Mouse (Mus musculus) cerebellum, postnatal 36 days (tissue): ENCODE measurements around the gene Rab33b.
A peak's percentile ranks its signal among the peaks of the same experiment; 100 is the strongest.

Experiments
- DNase-seq, 2 experiments: peaks; one replicate each; pipeline ENCODE4 v3.0.0; 2021 to 2022; ENCODE audit warnings: mixed read lengths in 2 of 2

The Rab33b gene

GRCm38 (mm10) chr3:51511983-51512382 is 28.3 kb downstream of the Rab33b start:
- peak; percentile 40 to 63 for DNase-seq

- no peak for DNase-seq
Measured at GRCm38 (mm10) chr3:51517467-51517866, 33.7 kb downstream of the Rab33b start.

- DNase-seq: no peak
Measured at GRCm38 (mm10) chr3:51517878-51518762, 34.4 kb downstream of the Rab33b start.

GRCm38 (mm10) chr3:51518763-51519121 is 35.0 kb downstream of the Rab33b start:
- no peak for DNase-seq

GRCm38 (mm10) chr3:51521262-51521661 is 37.5 kb downstream of the Rab33b start:
- DNase-seq: no peak

DNA sequence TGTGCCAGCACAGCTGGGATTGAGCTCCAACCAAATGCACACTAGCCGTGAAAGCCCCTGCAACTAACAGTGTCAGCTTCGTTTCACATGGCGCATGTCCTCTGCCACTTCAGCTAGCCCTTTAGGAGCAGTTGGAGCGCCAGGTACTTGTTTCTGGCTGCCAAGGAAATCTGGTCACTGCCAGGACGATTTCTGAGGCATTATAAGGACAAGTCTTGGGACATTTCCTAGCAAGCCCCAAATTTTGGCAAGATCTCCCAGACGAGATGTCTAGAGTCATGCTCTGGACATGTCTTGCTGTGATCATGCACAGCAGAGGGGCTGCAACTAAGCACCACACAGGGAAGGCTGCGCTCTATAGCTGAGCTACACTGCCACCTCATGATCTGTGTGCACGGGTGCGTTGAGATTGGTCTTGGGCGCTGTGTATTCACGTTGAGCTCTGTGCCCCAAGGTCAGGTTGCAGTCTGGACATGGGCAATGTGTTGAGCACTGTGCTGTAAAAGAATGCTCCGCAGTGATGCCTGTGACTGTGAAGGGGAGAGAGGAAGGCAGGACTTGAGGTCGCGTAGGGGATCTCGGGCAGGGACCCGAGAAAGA is 41.6 kb downstream of the Rab33b start:
- peak; percentile 32 to 55 for DNase-seq

DNA sequence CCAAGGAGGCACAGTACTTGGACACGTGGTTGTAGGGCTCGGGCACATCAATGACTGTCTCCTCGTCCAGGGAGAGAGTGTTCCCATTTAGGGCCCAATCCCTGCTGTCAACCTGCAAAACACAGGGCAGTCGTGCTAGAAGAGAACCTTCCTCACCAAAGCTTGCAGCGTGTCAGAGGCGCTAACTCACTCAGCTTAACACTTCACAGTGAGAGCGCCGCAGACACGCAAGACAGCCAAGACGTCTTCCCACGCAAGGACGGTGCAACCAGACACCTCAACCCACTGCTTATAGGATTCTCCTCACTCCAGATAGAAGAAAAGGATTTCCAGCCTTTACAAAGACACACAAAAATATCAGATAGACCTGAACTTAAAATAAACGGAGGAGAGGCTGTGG is 43.2 kb downstream of the Rab33b start:
- DNase-seq: no peak

DNA sequence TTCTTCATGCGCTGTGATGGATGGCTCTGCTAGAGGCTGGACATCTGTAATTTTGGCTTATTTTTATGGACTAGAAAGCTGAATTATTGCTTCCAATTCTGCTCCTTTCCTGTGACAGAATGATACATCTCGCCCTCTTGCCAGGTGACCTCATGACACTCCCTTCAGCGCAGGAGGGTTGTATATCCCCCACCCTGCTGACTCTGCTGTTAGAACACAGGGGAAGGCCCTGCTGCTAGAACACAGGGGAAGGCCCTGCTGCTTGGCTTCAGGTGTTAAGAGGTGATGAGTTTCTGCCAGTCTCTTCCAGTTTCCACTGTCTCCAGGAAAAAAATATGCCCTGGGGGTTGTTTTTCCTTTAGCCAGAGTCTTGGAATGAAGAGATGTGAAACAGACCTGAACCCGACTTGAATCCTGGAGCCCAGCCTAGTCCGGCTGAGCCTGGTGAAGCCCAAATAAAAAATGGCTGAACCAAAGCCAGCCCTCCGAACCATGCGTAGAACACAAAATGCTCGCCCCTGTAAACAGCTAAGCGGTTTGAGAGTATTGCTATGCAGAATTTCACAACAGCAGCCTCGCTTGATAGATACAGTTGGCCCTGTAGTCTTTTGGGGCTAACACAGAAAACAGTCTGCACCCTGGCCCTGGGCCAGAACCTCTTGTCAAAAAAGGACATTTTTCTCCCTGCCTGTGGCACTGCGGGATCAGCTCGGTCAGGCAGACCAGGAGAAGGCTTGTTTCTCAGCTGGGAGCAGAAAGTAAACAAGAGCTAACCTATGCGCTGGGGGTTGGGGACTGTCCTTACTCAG is 48.0 kb downstream of the Rab33b start:
- peak; percentile 83 to 88 for DNase-seq

DNA sequence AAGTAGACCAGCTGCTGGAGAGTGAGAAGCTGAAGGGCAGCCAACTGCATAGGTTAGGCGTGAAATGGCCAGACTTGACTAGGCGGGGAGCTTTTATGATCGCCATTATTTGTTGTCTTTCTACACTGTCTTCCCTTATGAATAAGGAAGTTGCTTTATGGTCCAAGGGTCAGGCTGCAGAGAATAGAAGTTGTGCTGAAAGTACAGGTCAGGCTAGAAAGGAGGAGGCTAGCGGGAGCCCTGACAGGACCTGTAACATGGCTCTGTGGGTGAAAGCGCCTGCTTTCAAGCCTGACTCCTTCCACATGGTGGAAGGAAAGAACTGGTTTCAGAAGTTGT is 48.5 kb downstream of the Rab33b start:
- no peak for DNase-seq

DNA sequence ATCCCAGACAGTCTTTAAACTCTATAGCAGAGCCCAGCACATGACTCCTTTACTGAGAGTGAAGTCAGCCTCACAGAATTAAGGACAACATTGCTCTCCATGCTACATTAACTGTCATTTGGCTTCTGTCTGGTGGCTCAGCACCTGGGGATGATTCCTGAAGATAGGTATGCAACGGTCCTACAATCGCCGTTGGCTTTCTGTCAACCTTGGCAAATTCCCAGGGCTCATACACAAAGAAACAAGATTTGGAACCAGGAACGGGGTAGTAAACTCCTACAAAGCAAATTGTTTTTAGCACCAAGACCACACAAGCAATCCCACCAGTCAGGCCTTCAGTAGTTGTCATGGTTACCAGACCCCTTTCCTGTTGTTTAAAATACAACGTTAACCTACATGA is 49.9 kb downstream of the Rab33b start:
- DNase-seq: no peak

DNA sequence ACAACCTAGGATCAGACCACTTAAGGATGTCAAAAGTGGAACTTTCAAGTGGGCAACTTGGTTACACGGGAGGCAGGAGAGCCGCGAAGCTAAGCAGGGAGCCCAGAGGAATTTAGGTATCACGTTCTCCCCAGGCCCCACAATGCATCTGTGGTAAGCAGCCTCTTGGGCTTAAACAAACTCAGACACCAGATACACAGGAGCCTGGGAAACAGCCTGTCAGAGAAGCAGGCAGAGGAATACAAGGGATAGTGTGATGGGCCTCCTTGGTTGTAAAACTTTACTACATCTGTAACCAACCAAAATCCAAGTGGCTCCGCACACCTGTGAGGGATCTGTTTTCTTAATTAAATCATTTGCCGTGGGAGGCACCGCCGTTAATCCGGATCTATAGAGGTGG is 50.3 kb downstream of the Rab33b start:
- DNase-seq: no peak

DNA sequence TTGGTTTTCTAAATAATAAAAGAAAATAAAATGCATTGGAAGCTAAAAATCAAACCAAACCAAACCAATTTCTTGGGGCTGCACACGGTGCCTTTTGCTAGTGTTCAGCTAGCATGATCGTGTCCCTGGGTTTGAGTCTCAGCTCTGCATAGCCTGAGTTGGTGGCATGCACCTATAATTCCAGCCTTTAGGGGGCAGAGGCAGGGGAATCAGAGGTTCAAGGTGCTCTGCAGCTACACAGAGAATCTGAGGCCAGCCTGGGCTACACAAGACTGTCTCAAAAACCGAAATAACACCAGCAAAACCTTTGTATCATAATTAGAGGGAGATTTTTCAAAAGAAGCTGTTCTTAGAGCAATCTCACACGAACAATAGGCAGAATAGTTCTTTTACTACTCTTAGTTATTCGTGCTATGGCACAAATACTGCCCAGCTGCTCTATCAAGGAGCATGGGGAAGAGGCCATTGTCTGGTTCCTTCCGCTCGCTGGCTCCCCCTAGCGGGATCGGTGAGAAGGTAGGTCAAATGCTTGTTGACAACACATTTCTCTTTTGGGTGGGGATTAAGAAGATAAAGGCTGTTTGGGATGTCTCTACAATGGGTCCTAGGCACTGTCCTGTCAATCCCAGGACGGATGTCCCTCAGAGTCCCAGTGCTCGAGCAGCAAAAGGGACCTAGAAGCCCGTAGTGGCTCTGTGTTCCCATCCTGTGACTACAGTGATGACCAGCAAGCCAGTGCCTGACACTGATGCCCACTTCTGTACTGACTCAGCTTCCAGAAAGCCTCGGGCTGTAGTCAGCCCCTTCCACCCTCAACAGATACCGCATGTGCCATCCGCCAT is 56.1 kb downstream of the Rab33b start:
- peak; percentile 80 to 84 for DNase-seq

- no peak for DNase-seq
Measured at GRCm38 (mm10) chr3:51540659-51541058, 56.9 kb downstream of the Rab33b start.

DNA sequence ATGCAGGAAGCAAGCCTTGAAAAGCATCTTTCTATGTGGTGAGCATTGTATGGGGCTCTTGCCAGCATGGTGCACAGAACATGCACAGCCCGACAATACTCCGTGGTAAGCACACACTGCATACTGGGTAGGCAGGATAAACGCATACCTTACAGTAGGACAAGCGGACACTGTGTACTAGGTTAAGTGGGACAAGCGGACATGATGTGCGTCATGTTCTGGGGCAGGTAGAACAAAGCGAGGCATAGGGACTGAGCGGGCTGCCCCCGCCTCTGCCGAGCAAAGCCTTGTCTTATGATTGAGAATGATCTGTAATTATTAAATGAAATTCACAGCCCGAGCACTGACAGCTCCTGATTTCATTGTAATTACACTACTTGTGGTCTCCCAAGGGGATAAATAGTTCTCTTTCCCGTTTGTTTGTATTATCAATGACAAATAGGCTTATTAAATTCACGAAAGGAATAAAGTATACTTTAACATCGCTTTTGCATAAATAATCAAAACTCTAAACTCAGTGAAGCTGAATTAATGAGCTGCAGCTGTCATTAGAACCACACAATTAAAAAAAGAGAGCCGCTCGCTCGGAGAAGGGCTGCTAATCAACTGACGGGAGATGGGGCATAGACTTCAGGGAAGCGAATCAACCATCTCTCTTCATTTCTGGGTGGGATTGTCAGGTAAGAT is 60.9 kb downstream of the Rab33b start:
- DNase-seq: no peak
